Mouse (Mus musculus) ovary, postnatal 36 days (tissue): Measurements from ENCODE around the gene Trappc6a.

Experiments used
- DNase-seq: peaks from one replicate; pipeline ENCODE4 v3.0.0; 2022; ENCODE audit warnings: low spot score, mixed read lengths

Trappc6a gene

DNA sequence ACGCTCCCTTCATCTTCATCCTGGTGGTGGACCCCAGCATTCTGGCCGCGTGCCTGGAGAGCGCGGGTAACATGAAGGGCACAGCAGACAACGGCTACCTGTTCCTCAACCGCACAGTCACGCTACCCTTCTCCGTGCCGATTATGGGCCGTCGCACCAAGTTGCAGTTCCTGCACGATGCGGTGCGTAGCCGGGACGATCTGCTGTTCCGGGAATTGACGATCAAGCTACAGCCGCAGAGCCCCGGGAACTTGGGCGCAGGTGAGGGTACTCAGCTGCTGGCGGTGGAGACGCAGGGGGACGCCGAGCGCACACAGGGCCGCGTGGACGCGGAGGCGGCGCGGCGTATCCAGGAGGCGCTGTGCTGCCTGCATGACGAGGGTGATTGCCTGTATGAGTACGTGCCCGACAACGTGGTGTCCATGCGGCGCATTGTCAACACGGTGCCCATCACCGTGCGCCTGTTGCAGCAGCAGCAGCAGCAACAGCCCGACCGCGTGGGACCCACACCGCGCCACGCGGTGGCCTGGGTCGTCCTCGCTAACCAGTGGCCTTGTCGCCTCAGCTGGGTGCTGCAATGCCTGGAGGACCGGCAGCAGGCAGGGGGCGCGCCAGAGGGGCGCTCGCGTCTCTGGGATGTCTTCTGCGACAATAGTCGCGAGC, 15.7 kb downstream of the Trappc6a start:
- peak; percentile 68 for DNase-seq

GRCm38 (mm10) chr7:19524420-19525104, 16.4 kb downstream of the Trappc6a start:
- no peak for DNase-seq

- DNase-seq, result no peak
These were observed 16.9 kb downstream of the Trappc6a start for GRCm38 (mm10) chr7:19525105-19525481.

DNA sequence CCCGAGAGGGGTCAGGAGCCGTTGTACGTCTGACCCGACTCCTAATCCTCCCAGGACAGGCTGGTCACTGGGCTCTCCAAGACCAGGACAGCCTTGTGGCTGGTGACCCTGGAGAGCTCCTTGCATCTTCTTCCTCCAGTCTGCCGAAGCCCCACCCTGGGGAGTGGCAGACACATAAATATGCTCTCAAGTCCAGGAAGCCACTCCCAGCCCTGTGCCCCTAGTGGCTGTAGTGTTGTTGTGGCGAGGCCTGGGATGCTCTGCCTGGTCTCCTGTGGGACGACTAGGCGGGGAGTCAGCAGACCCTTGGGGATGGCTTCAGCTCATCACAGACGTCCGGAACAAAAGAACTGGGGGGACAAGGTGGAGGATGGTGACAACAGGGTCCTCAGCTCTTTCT, 22.9 kb downstream of the Trappc6a start:
- DNase-seq, result no peak

DNA sequence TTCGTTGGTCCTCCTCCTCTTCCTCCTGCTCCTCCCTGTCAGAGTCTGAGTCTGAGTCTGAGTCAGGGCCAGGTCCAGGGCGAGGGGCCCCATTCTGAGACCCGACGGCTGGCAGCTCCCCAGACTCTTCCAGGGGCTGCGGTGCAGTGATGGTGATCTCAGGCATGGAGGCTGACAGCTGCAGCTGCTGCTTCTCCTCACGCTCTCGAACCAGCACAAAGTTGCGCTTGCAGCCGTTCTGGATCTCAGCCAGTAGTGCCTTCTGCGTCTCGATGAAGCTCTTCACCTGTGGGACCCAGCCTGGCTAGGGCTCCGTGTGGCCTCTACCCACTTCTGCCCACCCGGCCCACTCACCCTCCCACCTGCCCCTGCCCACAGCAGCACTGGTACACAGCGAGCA, 24.0 kb downstream of the Trappc6a start:
- no peak for DNase-seq

DNA sequence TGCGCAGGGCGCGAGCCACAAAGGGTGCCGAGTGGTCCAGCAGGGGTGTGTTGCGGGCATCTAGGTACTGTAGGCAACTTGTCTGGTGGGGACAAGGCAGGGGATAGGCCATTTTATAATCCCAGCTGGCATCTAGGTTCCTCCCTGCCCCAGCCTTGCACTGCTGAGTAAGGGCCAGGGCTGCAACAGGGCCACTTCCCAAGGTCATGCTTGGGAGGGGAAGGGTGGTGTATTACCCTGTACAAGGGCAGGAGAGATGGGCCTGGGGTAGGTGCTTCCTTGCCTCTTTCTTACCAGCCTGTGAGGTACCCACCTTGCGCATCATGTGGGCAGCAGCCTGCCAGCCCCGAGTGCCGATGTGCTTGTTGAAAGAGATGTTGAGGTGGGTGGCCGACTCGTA, 26.5 kb downstream of the Trappc6a start:
- no peak for DNase-seq

- no peak for DNase-seq
These were observed 32.8 kb downstream of the Trappc6a start for GRCm38 (mm10) chr7:19540771-19541566.

DNA sequence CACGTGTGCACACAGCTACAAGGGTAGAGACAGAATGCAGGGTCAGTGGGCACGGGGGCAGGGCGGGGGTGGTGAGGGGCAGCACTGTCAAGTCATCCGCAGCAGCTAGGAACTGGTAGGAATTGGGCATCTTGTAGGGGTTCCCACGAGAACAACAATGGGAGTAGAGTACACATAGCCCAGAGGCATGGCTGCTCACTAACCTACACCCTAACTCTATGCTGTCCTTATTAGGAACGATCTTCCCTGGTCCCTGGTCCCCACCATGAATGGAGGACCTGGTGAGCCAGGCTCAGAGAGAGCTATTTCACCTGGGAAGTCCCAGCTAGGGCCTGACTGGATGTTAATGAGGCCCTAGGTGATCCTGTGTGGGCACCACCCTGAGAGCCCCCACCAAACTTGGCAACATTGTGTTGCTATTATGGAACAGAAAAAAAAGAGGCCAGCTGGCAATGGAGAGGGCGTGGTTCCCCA, 33.5 kb downstream of the Trappc6a start:
- DNase-seq, result no peak

GRCm38 (mm10) chr7:19542155-19542691, 34.0 kb downstream of the Trappc6a start:
- DNase-seq, result peak; percentile 46

DNA sequence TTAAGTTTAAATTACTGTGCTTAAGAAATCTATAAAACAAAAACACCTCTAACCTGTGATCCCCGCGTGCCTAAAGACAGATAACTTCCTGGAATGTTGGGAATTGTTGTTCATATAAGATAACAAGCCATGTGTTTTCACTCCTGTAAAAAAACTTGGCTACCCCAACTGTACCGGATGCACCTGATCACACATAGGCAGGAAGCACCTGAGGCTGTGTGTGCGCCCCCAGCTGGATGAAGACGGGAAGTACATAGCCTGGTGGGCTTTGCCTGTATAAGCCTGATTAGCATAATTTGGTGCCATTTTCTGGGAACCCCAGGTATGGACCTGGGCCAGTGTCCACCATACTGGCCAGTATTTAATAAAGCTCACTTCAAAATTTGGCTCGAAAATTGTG, 35.4 kb downstream of the Trappc6a start:
- no peak for DNase-seq

DNA sequence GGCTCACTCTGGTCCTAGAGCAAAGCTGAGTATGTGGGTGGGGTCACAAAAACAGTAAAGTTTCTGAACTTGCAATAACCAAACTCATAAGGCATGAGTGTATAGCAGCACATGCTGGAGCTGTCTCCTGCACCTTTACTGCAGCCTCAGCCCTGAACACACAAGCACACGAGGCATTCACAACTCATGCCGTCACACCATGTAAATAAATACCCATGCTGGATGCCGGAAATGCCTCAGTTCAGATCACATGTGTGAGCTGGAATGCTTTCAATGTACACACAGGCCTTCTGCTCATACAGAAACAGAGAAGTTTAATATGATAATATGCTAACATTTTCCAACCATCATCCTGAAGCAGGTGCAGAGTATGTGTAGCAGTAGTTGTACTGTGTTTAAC, 37.8 kb downstream of the Trappc6a start:
- DNase-seq, result no peak

GRCm38 (mm10) chr7:19547344-19547969, 39.3 kb downstream of the Trappc6a start:
- no peak for DNase-seq

DNA sequence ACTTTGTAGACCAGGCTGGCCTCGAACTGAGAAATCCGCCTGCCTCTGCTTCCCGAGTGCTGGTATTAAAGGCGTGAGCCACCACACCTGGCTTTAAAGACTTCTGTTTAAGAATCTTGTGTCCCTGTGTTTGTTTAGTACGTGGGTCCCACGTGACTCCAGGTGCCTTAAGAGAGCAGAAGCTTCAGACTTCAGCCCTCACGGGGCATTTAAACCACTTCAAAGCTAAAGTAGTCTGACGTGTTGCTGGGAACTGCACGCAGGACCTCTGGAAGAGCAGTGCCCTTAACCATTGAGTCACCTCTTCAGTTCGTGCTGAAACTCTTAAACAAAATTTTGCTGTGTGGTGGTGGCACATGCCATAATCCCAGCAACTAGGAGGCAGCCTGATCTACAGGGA, 41.2 kb downstream of the Trappc6a start:
- no peak for DNase-seq

DNA sequence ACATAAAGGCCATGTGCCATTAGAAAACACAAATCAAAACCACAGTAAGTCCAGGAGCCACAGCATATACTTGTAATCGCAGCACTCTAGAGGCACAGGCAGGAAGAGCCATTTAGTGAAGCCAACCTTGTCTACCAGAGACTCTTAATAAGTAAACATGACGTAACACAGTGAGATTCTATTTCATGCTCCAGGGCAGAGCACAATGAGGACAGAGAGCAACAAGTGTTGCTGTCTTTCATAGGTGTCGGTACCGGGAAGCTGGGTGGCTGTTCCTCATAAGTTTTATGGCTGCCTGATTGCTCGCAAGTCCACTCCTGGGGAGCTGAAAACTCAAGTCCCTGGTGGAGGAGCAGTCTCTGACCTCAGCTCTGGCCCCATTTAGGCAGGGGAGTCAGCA, 43.4 kb downstream of the Trappc6a start:
- no peak for DNase-seq

DNA sequence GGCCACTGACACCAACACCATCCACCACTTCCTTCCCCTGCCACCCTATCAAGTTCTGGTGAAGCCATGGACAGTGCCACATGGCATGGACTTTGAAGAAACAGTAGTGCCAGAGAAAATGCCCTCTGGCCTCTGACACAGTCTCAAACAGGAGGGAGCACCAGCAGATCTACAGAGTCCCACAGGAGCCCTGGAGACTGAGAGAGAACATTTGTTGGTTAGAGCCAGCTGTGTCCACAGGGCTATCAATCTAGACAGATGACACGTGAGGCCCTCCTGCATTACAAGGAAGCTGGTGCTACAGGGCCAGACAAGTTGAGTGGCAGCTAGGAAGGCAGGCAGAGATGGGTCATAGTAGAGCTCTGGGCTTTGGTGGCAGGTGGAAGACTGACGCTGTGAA, 44.2 kb downstream of the Trappc6a start:
- DNase-seq, result no peak

DNA sequence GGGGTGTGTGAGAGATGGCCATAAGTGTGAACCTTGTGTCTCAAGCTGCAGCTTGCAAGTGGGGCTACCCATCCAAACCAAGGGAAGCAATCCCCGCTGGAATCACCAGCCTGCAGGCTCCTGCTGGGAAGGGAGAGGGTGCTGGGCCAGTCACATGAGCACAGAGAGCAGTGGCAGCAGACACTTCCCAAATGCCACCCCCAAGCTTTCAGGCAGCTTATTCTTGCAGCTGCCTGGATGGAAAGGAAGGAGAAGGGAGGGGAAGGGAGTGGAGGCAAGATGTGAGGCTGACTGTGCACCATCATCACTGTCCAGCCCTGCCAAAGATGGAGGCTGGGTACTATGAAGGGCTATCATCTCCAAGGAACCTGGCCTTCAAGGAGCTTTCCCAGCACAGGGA, 46.0 kb downstream of the Trappc6a start:
- no peak for DNase-seq

DNA sequence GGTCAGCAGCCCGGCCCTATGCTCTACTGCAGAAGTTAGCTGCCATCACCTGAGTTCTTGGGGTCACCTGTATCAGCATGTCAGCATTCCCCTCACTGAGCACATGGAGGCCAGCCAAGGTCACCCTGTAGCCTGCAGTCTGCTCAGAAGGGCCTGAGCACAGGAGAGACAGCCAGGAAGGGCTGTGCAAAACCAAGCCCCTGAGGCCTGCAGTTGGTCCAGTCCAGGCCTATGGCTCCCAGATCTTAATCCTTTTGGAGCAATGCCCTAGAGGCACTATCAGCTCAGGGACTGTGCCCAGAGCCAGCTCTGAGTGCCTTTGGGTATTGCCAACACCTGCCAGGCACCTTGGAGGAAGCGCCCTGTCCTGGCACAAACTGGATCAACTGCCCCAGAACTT, 48.9 kb downstream of the Trappc6a start:
- DNase-seq, result no peak

- no peak for DNase-seq
These were observed 50.0 kb downstream of the Trappc6a start for GRCm38 (mm10) chr7:19557982-19558900.

- DNase-seq, result no peak
These were observed 50.8 kb downstream of the Trappc6a start for GRCm38 (mm10) chr7:19558965-19559364.

DNA sequence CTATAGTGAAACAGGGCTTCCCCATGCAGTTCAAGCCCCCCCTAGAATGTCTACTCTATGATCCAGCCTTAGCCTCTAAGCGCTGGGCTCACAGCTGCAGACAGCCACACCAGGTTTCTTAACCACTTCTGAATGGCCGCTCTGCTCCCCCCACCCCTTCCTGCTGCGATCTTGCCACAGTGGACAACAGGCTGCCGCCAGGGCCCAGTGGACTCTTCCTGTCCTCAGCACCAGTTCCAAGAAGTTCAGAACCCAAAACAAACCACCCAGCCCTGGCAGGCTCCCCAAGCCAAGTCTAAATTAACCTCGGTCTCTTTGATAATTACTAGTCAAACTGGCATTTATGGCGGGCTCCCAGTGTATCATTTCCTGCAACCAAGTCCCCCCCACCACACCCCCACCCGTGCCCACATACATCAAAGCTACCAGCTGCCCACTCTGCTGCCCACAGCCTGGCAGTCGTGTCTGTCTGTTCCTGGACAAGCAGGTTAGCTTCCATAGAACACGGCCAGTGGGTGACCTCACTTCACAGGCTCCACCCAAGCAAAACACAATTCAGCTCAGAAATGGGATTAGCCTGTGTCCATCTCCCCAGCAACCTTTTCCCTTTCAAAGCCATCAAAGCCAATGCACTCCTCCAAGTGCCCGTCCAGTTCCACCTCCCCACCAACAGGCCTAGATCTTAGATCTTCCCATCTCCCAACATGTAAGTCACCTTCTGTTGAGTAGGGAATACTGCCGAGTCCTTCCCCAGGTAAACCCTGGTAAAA, 52.5 kb downstream of the Trappc6a start:
- no peak for DNase-seq

DNA sequence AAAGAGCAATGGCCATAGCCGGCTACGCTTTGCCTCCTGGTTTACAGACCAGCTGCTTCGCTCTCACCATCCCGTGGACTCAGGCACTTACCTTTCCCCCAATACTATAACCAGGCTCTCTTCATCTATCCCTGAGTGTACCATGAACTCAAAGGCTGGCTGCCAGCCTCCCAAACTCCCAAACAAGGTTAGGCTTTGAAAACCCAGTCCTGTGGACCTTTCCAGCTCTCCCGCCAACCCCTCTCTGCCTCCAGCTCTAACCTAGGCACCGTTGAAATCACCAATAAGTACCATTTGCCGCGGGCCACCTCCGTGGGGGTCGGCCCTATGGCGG, 53.2 kb downstream of the Trappc6a start:
- no peak for DNase-seq
